Mouse (Mus musculus): ENCODE measurements around the gene Sox15.

DNA sequence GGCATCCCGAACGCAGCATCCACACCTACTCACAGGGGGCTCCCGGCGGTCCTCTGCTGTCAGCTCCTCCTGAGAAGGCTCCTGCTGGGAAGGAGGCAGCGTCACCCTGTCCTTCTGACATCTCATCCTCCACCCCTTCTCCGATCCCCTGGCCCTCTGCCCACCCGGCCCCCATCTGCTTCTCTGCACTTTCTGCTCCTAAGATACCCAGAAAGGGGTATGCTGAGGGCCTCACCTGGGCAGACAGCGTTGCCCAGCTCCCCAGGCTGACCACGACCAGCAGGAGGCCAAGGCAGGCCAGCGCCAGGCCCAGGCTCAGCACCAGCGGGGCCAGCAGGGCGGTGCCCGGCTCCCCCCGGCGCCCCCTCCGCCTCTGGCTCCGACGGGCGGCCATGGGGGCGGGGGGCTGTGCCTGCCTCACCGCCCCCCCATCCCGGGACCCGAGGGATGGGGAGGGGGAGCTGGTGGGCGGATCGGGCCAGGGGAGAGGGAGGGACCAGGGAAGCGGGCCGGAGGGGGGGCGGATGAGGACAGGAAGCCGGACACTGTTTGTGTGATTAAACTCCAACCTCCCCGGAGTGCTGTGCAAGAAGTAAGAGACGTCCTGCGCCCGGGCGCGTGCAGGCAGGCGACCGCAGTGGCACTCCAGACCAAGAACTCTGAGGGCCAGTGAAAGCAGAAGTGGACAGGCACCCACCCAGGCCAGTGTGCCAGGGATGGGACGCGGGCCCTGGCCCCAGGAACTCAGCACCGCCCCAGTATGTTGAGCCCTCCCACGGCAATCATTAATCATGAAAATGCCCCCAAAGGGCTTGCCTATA, 40.5 kb downstream of the Sox15 start, which contains the start of the genes Tnfsf12 and Tnfsfm13:
- no peak for TF ChIP-seq GATA1 (IDR thresholded peaks at IDR 0.05; ENCODE audit: low read length)
- no peak for TF ChIP-seq TAL1 (IDR thresholded peaks at IDR 0.05; ENCODE audit: low read length)
